Mouse (Mus musculus) macrophage (primary cell): Measurements from ENCODE around the gene Tspan3. TPM values are rescaled to one million over a fixed set of nuclear protein-coding genes. Genes with fewer than 3 reads are reported as not detected.

Experiments
- H3K27ac ChIP-seq: fragments of 350-480 bp; formaldehyde crosslinking; 2 replicates; pipeline ENCODE4 v1.9.0; 2021
- H3K36me3 ChIP-seq: fragments of 350-480 bp; formaldehyde crosslinking; 2 replicates; pipeline ENCODE4 v1.9.0; 2021; ENCODE audit errors: inconsistent target
- H3K4me3 ChIP-seq: fragments of 350-480 bp; formaldehyde crosslinking; 2 replicates; pipeline ENCODE4 v1.9.0; 2021; ENCODE audit errors: inconsistent target
- H3K79me2 ChIP-seq: fragments of 350-480 bp; formaldehyde crosslinking; 2 replicates; pipeline ENCODE4 v1.9.0; 2021; ENCODE audit errors: inconsistent target
- WGBS: methylation state at CpG from one replicate; pipeline ENCODE4 v1.1.7; 2026; ENCODE audit warnings: inconsistent platforms; ENCODE audit not compliant: missing documents; 5-methylcytosine and 5-hydroxymethylcytosine counted together
- polyA plus RNA-seq: library from polyadenylated mRNA; stranded (reverse); fragments of 250-400 nt; gene quantifications from 3 replicates; pipeline ENCODE4 v1.2.4, GENCODE M21; 2018; ENCODE audit warnings: inconsistent platforms

The Tspan3 gene
- polyA plus RNA-seq, 1 experiment from 2014 or later = 71.8 TPM

DNA sequence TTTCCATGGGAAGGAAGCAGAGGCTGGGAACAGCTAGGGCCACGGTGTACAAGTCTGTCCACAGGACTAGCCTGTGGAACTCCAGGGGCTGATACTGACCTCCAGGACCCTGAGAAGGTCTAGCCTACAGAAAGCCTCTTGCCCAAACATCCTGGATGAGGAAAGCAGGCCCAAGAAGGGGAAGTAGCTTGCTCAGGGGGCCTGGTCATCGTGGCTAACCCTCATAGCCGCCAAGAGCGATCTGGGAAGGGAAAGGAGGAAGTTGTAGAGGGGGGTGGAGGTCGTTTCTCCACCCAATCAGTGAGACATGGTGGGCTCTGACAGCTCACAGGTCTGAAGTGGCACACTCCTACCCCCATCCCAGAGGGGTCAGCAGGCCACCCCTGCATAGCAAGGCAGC, 57.1 kb downstream of the Tspan3 start:
- 8% methylated on average over 5 of the region's 5 CpGs for WGBS
- no peak overlapping the region for H3K4me3 ChIP-seq
- H3K36me3 ChIP-seq = no peaks in the 10 kb centered on the region
- peaks cover 98% of the 10 kb centered on the region for H3K79me2 ChIP-seq
- peak overlapping the region; percentile 96 for H3K27ac ChIP-seq

DNA sequence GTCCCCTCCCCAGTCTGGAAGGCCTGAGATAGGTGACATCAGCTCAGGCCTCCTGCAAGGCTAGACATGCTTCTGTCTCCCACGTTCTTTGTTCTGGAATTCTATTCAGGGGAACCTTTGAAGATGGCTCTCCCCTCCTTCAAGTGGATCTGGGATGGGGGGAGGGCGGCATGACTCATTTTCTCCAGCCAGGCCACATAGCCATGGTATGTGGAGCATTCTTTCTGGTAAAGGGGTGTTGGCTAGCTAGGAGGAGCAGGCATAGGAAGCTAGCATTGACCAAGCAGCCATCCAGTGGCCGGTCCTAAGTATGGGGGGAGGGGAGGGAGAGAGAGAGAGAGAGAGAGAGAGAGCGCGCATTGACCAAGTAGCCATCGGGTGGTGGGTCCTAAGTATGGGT, 57.8 kb downstream of the Tspan3 start:
- WGBS = 50% methylated on average over 6 of the region's 6 CpGs
- H3K79me2 ChIP-seq = peaks cover 98% of the 10 kb centered on the region
- H3K27ac ChIP-seq = peak overlapping the region; percentile 96
- H3K36me3 ChIP-seq = no peaks in the 10 kb centered on the region
- H3K4me3 ChIP-seq = no peak overlapping the region

DNA sequence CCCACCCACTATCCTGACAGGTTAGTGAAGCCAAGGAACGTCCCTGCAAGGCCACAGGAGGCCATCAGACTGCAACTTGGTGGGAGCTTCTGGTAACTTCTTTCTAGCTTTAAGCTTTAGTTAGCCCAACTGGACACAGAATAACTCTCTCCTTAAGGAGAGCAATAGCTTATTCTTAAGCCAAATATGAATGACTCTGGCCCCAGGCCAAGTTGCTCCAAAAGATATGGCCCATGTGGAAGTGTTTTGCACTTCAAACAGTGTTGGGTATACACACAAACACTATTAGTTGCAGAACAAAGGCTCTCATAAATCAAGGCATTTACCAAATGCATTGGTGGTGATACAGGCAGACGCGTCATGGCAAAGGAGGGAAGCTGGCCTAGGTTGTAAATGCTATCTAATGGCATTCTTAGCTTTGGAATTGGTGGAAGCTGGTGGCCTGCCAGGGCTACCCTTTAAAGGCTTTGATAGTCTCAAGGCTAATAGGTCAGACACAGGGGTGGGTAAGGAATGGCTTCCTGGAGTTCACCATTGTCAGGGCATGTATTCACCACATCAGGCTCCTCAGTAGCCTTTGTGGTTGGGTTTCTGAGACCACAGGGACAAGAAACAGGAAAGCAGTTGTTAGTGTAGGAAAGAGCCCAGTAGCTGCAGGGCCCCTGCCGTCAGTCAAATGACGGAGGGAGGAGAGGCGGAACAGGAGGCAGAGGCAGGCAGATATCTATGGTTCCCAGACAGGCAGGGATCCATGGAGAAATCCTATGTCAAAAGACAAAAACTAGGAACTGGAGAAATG, 58.8 kb downstream of the Tspan3 start:
- Histone ChIP-seq H3K36me3 (no peaks in the 10 kb centered on the region), H3K79me2 (peaks cover 98% of the 10 kb centered on the region), H3K4me3 (no peak overlapping the region), H3K27ac (peak overlapping the region; percentile 96)
- 51% methylated on average over 6 of the region's 6 CpGs for WGBS

DNA sequence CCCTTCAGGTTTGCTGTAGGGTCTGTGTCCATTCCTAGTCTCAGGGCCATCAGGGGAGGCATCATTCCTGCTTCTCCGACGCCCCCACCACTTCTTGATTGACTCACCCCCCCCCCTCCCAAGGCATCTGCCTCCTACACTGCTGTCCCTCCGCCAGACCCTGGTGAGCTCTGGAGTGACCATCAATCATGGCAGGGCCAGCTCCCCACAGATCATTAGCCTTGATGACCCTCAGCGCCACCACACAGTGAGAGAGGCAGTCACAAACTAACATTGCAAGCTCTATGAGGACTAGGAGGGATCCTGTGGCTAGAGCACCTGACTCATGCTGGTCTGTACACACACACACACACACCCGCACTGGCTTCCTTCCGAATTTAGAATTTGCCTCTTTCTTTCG, 60.4 kb downstream of the Tspan3 start:
- Histone ChIP-seq H3K79me2 (peaks cover 98% of the 10 kb centered on the region), H3K36me3 (no peaks in the 10 kb centered on the region), H3K27ac (peak overlapping the region; percentile 96), H3K4me3 (no peak overlapping the region)
- 25% methylated on average over 7 of the region's 7 CpGs for WGBS

DNA sequence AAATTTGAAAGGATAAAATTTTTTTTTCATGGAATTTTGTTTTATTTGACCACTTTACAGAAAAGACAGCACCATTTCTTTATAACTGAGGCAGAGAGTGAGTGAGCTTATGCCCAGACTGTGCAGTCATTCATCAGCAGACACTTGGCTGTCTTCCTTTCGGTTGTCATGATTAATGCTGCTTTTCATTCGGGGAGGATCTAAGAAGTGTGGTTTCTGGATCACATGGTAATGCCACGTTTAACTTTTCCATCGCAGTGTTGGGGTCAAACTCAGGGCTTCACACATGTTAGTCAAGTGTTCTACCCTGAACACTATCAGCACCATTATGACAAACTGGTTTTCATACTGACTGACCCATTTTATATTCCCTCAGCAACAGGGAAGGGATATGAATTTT, 64.3 kb downstream of the Tspan3 start:
- Histone ChIP-seq H3K27ac (peak overlapping the region; percentile 96), H3K4me3 (no peak overlapping the region), H3K36me3 (no peaks in the 10 kb centered on the region; the same call in 1 of the 2 replicates), H3K79me2 (peaks cover 92% of the 10 kb centered on the region)
- WGBS = 0% methylated on average over 4 of the region's 4 CpGs

DNA sequence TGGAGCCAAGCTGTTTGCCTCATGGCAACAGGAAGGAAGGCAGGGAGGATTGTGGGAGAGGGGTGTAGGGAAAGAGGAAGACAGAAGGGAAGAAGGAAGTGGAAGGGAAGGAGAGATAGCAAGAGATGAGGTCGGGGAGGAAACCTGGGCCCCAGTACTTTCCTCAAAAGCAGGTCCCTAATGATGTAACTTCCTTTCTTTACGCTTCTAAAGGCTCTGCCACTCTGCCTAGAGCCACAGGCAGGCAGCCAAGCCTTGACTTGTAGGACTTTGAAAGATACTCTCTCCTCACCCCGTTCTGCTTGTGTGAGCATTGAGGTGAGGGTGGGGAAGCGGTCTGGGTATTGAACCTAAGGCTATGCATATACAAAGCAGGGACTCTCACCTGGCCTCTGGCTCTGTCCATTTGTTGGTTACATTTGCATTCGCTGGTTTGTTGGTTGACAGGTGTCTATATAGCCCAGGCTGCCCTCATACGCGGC, 65.2 kb downstream of the Tspan3 start:
- H3K4me3 ChIP-seq = no peak overlapping the region
- peaks cover 92% of the 10 kb centered on the region for H3K79me2 ChIP-seq
- peak overlapping the region; percentile 96 for H3K27ac ChIP-seq
- no peaks in the 10 kb centered on the region; the same call in 1 of the 2 replicates for H3K36me3 ChIP-seq
- 34% methylated on average over 7 of the region's 7 CpGs for WGBS

DNA sequence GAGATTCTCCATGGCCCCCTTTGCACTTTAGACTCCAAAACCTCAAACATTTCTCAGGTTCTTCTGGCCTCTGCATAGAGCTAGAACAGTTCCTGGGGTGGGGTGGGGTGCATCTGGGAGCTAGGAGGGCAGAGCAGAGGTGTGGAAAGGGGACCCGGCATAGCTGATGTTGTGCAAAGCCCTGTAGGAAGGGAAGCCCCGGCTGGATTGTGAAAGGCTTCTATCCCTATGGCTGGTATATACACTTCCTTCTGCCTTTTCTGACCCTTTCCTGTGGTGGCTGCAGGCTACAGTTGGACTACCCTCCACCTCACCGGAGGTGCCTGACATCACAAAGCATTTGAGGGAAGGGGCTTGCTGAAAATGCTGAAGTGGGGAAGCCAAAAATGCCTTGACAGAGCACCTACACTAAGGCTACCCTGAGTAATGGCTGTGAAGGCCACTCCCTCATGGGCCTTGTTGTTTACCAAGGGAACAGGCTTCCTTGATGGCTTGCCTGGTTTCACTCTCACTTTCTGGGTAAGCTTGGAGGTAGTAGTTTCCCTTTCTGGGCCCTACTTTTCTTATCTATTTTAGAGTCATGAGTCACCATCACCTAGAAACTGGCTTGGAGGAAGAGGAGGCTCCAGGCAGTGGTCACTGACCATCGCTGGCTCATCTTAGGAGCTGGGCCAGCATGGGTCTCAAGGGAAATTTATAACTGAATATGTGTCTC, 67.5 kb downstream of the Tspan3 start:
- H3K4me3 ChIP-seq = no peak overlapping the region
- WGBS = 6% methylated on average over 4 of the region's 4 CpGs
- H3K27ac ChIP-seq = peak overlapping the region; percentile 96
- peaks cover 94% of the 10 kb centered on the region for H3K79me2 ChIP-seq
- no peaks in the 10 kb centered on the region; the same call in 1 of the 2 replicates for H3K36me3 ChIP-seq

DNA sequence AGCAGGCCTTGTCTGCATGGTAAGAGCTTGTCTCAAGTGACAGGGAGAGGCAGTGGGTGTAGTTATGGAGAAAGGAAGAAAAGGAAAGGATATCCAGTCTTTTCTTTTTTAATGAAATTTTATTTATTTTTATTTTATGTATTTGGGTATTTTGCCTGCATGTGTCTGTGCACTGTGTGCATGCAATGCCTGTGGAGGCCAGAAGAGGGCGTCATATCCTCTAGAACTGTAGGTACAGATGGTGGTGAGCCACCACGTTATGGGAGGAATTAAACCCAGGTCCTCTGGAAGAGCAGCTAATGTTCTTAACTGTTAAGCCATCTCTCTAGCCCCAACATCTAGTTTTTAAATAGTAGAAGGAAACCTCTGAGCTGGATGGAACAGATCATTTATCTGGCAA, 73.2 kb downstream of the Tspan3 start:
- peak overlapping the region; percentile 82 for H3K4me3 ChIP-seq
- WGBS = 7% methylated on average over 2 of the region's 2 CpGs

DNA sequence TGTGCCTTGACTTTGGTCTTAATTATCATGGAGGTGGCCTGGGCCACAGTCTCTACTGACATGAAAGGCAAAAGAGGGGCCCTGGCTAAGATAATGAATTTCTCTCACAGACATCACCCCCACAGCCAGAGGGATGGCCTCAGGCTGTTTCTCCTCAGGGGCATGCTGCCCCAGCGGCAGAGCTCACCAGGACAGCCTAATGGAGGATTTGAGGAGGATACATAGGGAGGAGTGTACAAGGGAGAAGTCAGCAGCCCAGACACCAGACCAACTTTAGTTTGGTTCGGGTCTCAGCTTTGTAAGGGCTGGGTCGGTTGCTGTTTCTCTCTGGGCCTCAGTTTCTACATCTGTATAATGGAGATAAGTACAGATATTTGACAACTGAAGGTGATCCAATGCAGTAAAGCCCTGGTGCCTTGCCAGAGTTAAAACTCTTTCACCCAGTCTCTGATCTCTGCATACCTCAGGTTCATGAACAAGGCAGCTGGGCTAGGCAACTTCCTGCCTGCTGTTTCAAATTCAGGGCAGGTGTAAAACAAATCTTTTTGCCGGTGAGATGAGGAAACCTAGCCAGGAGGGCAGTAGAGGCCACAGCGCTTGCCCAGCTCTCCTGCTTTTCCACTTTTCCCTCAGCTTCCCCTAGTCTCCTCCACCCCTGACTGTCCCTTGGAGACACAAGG, 74.6 kb downstream of the Tspan3 start:
- peaks cover 65% of the 10 kb centered on the region for H3K79me2 ChIP-seq
- H3K4me3 ChIP-seq = peak overlapping the region; percentile 82
- WGBS = 3% methylated on average over 5 of the region's 5 CpGs
- peak overlapping the region; percentile 96 for H3K27ac ChIP-seq
- H3K36me3 ChIP-seq = no peaks in the 10 kb centered on the region

More for the DNA sequence above, 73.2 kb downstream of the Tspan3 start:
- no peaks in the 10 kb centered on the region; the same call in 1 of the 2 replicates for H3K36me3 ChIP-seq
- H3K27ac ChIP-seq = peak overlapping the region; percentile 96
- peaks cover 78% of the 10 kb centered on the region for H3K79me2 ChIP-seq

DNA sequence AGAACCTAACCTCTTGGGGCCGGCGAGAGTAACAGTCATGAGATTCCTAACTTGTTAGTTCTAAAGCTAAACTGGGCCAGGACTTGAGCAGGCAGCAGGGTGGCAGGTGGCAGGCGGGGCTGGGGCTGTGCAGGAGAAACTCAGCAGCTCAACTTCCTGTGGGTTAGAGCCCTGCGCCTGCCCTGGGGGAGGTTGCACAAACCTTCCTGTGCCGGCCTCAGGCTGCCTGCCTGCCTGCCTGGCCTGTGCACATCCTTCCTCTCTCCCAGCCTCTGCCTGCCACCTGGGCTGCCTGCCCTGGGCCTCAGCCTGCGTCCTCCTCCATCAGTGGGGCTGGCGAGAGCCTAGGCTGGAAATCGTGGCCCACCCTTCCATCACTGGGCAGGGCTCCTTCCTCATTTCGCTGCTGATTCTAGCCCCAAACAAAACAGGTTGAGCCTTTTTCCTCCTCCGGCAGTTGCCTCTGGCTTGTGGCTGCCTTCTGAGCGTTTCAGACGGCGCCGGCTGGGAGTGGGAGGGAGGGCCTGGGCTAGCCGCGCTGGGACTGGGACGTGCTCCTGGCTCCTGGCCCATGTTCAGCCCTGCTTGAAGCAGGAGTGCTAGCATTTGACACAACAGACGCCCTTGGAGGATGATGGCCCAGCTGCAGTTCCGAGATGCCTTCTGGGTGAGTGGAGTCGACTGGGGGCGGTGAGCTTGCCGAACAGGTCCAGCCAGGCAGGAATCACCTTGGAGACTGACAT, 75.3 kb downstream of the Tspan3 start, which contains the start of gene Pstpip1:
Gene Pstpip1, plus strand, starts transcription at position 185 of the 743 bp plus-strand sequence.
- H3K27ac ChIP-seq = peak within 1 kb of the TSS; percentile 96
- peaks cover 57% of the 10 kb centered on the region for H3K79me2 ChIP-seq
- 5% methylated on average over 22 of the region's 22 CpGs for WGBS

DNA sequence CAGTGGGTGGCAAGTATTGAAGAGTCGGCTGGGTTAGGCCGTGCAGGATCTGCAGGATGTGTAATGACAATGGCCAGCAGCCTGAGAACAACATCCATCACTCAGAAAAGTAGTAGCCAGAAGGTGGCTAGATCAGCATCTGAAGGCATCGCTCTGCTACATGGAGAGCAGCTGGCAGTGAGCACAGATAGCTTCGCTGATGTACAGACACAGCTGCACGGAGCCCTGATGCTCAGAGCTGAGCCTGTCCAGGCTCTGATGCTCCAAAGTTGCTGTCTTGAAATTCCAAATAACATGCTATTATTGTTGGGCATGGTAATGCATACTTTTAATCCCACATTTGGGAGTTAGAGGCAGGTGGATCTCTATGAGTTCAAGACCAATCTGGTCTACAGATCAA, 78.8 kb downstream of the Tspan3 start:
- 98% methylated on average over 5 of the region's 5 CpGs for WGBS
- H3K27ac ChIP-seq = no peak overlapping the region
- no peaks in the 10 kb centered on the region for H3K36me3 ChIP-seq
- no peak overlapping the region for H3K4me3 ChIP-seq
- H3K79me2 ChIP-seq = peaks cover 23% of the 10 kb centered on the region

More for the DNA sequence above, 75.3 kb downstream of the Tspan3 start, which contains the start of gene Pstpip1:
- H3K36me3 ChIP-seq = no peaks in the 10 kb centered on the region
- H3K4me3 ChIP-seq = peak within 1 kb of the TSS; percentile 82
